Mouse (Mus musculus) midbrain, embryonic 13.5 days (tissue): Measurements from ENCODE around the gene Ecel1. TPM values are rescaled to one million over a fixed set of nuclear protein-coding genes. Genes with fewer than 3 reads are reported as not detected.

Experiments
- ATAC-seq: fragments of 200-750 bp; cut with Nextera tagmentation; 2 replicates; pipeline ENCODE4 v1.8.0; 2017; ENCODE audit warnings: mild to moderate bottlenecking, moderate TSS enrichment, moderate library complexity
- H3K27ac ChIP-seq: fragments of 300-500 bp; sonication (generic); 2 replicates; pipeline ENCODE4 v1.5.1; 2015; ENCODE audit warnings: inconsistent platforms, mild to moderate bottlenecking, moderate library complexity
- H3K27me3 ChIP-seq: fragments of 300-500 bp; sonication (generic); 2 replicates; pipeline ENCODE4 v1.6.1; 2015; ENCODE audit warnings: mild to moderate bottlenecking, inconsistent platforms
- H3K36me3 ChIP-seq: fragments of 300-500 bp; sonication (generic); 2 replicates; pipeline ENCODE4 v1.6.1; 2015; ENCODE audit warnings: mild to moderate bottlenecking, inconsistent platforms
- H3K4me1 ChIP-seq: fragments of 300-500 bp; sonication (generic); replicated peaks from 2 replicates; pipeline ENCODE4 v1.6.1; 2015; ENCODE audit warnings: inconsistent platforms
- H3K4me2 ChIP-seq: fragments of 300-500 bp; sonication (generic); replicated peaks from 2 replicates; pipeline ENCODE4 v1.6.1; 2015; ENCODE audit warnings: moderate library complexity, mild to moderate bottlenecking, inconsistent platforms
- H3K4me3 ChIP-seq: fragments of 300-500 bp; sonication (generic); replicated peaks from 2 replicates; pipeline ENCODE4 v1.5.1; 2015; ENCODE audit warnings: mild to moderate bottlenecking, inconsistent platforms
- H3K9ac ChIP-seq: fragments of 300-500 bp; sonication (generic); replicated peaks from 2 replicates; pipeline ENCODE4 v1.6.1; 2015; ENCODE audit warnings: mild to moderate bottlenecking, inconsistent platforms
- H3K9me3 ChIP-seq: fragments of 300-500 bp; sonication (generic); 2 replicates; pipeline ENCODE4 v1.6.1; 2016; ENCODE audit warnings: mild to moderate bottlenecking, inconsistent platforms
- WGBS: fragments of 180-500 bp; shearing (Covaris S2); methylation state at CpG from one replicate; pipeline ENCODE4 v1.1.7; 2015; 5-methylcytosine and 5-hydroxymethylcytosine counted together
- polyA plus RNA-seq: library from polyadenylated mRNA; unstranded; fragments of >200 nt; fragmentation: Nextera tagmentation; extraction: Ambion mirVana; gene quantifications from 2 replicates; pipeline ENCODE4 v1.2.1, GENCODE M21; 2015

The Ecel1 gene
- polyA plus RNA-seq, 1 experiment from 2014 or later: 15.0 TPM

DNA sequence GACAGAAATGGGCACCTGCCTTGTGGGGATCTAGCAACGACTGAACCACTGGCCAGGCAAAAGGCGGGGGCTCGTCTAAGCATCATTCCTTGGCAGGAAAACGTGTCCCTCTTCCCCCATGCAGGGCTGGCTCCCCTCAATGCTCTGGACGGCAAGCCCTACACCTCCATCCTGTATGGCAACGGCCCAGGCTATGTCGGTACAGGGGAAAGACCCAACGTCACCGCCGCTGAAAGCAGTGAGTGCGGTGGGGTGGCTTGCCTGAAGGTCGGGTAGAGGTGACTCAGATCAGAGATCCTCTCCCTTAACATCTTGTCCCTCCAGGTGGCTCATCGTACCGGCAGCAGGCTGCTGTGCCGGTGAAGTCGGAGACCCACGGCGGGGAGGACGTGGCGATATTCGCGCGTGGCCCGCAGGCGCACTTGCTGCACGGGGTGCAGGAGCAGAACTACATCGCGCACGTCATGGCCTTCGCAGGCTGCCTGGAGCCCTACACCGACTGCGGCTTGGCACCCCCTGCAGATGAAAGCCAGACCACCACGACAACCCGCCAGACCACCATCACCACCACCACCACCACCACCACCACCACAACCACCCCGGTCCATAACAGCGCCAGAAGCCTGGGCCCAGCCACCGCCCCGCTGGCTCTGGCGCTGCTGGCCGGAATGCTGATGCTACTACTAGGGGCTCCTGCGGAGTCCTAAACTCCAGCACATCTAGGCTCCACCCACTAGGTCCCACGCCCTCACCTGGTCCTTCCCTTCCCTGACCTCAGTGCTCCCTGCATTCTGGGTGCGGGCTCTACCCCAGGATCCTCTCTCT lies 28.9 kb downstream of the Ecel1 start:
- Histone ChIP-seq H3K4me2 (peak overlapping the region; percentile 45), H3K27ac (no peak overlapping the region), H3K4me1 (no peaks in the 10 kb centered on the region; the same call in 1 of the 2 replicates), H3K9me3 (no peaks in the 10 kb centered on the region), H3K27me3 (peaks cover 37% of the 10 kb centered on the region), H3K4me3 (peak overlapping the region; percentile 22), H3K36me3 (no peaks in the 10 kb centered on the region), H3K9ac (no peak overlapping the region; the same call in 1 of the 2 replicates)
- WGBS: 8% methylated on average over 43 of the region's 43 CpGs
- ATAC-seq: peak; percentile 56

- WGBS: 78% methylated on average over 6 of the region's 6 CpGs
- Histone ChIP-seq H3K4me3 (no peak within 1 kb of the TSS), H3K36me3 (no peaks in the 10 kb centered on the region), H3K9ac (no peak within 1 kb of the TSS), H3K27ac (no peak within 1 kb of the TSS), H3K9me3 (no peaks in the 10 kb centered on the region), H3K4me1 (no peaks in the 10 kb centered on the region; the same call in 1 of the 2 replicates), H3K27me3 (peaks cover 41% of the 10 kb centered on the region), H3K4me2 (no peak within 1 kb of the TSS)
- no peak for ATAC-seq
These were observed 31.6 kb downstream of the Ecel1 start, which contains the start of gene Akp3 for GRCm38 (mm10) chr1:87124673-87125072. Gene Akp3, plus strand, starts transcription at chr1:87124973.

DNA sequence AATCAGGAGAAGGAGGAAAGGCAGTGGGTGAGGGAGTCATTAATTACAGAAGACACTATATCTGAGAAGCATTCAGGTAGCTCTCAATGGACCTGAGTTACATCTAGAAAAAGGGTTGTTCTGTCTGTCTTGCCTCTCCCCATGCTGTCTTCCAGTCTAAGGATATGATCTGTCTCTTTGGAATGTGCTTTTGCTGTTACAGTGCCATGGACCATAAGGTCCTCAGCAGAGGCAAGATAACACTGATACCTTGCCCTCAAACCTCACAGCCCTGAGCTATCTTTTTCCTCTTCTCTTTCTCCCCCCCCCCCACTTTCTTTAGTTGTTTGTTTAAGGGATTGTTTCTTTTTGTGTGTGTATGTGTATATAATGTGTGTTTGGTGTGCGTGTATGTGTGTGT lies 41.5 kb downstream of the Ecel1 start:
- no peak for ATAC-seq
- no peak overlapping the region for H3K4me3 ChIP-seq
- no peak overlapping the region for H3K27ac ChIP-seq
- H3K4me1 ChIP-seq: no peaks in the 10 kb centered on the region
- H3K36me3 ChIP-seq: no peaks in the 10 kb centered on the region
- H3K9ac ChIP-seq: no peak overlapping the region
- 79% methylated on average over 1 of the region's 1 CpGs for WGBS
- no peak overlapping the region for H3K4me2 ChIP-seq
- H3K27me3 ChIP-seq: no peaks in the 10 kb centered on the region
- H3K9me3 ChIP-seq: no peaks in the 10 kb centered on the region

DNA sequence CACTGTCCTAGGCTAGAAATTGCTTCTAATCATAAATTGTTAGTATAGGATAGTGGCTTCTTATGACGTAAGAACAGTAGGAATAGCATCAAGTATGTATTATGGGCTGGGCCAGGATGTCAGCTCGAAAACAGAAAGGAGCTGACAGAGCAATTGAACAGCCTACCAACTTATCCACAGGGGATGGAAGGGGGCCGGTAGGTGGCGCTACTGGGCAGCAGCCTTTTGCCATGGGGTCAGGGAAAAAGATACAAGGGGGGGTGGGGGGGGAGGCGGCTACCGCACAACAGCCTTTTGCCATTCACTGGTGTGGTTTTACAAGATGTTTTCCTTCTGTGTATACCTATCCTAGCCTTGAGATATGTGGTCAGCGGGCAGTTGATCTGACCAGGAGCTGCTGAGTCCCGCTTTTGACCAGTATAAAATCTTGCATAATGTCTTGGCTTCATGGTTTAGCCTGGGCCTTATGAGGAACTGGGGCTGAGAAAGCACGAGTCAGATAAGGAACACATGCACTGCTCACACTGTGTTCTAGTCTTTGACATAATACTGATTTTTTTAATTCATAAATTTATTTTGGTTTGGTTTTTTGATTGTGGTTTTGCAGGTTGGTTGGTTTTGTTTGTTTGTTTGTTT lies 44.5 kb downstream of the Ecel1 start:
- 40% methylated on average over 9 of the region's 9 CpGs for WGBS
- Histone ChIP-seq H3K9ac (no peak overlapping the region), H3K27me3 (no peaks in the 10 kb centered on the region), H3K9me3 (no peaks in the 10 kb centered on the region), H3K4me3 (no peak overlapping the region), H3K4me2 (no peak overlapping the region), H3K36me3 (no peaks in the 10 kb centered on the region), H3K27ac (no peak overlapping the region), H3K4me1 (no peaks in the 10 kb centered on the region)
- no peak for ATAC-seq

DNA sequence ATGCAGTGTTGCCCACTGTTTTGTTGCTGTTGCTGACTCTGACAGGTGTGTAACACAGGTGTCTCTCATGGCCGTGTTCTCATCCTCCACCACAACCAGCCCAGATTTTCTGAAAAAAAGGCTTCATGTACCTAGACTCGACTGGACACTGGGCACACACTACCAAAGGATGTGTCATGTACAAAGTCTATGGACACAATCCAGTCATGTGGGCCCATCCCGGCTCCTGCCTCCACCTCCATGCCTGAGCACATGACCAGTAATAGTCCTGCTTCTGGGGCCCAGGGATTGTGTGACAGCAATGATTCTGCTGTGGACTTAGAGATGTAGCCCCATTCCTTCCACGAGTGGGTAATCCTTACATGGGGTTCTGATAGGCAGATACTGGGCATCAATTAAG lies 47.8 kb downstream of the Ecel1 start:
- Histone ChIP-seq H3K4me2 (no peak overlapping the region), H3K27me3 (no peaks in the 10 kb centered on the region), H3K27ac (no peak overlapping the region), H3K36me3 (no peaks in the 10 kb centered on the region), H3K9me3 (no peaks in the 10 kb centered on the region), H3K4me3 (no peak overlapping the region), H3K9ac (no peak overlapping the region), H3K4me1 (no peaks in the 10 kb centered on the region)
- no peak for ATAC-seq
- 89% methylated on average over 4 of the region's 4 CpGs for WGBS

DNA sequence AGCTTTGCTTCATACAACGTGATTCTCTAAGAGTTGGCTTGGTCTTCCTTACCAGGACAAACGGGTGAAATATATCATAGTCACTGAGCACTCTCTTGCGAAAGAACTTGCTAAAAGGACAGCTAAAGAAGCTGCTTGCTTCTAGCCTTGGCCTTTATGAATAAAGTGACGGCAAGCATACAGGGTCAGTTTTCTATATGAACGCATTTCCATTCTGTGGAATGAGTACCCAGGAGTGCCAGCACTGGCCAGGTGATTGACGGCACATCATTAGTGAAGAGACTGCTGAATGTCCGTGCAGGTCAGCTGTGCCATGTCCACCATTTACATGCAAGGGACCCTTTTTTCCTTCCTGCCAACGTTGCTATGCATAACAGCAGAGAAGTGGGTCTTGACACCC lies 49.8 kb downstream of the Ecel1 start:
- ATAC-seq: no peak
- Histone ChIP-seq H3K9ac (no peak overlapping the region), H3K27ac (no peak overlapping the region), H3K4me3 (no peak overlapping the region), H3K4me2 (no peak overlapping the region), H3K9me3 (no peaks in the 10 kb centered on the region), H3K36me3 (no peaks in the 10 kb centered on the region), H3K27me3 (no peaks in the 10 kb centered on the region), H3K4me1 (no peaks in the 10 kb centered on the region)
- WGBS: 80% methylated on average over 8 of the region's 8 CpGs

GRCm38 (mm10) chr1:87103936-87104335 lies 52.4 kb downstream of the Ecel1 start:
- H3K27ac ChIP-seq: no peak overlapping the region
- ATAC-seq: no peak
- WGBS: 83% methylated on average over 1 of the region's 1 CpGs

DNA sequence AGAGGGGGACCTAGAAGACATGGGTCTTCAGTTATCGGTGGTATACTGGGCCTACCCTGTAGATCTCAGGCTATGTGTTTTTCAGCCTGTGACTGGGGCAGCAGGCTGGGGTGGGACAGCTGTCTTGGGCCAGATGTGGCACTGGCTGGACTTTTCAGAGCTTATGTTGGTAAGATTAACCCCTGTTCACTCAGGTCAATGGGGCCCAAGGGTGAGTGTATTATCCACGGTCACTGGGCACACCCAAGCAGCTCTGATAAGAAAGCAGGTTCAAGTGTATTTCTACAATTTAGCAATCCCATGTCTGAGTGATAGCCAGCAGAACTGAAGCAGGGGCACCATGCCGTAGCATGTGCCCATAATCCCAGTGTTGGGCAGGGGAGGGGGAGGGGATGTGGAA lies 54.2 kb downstream of the Ecel1 start:
- H3K9me3 ChIP-seq: no peaks in the 10 kb centered on the region
- H3K27ac ChIP-seq: no peak overlapping the region
- no peak for ATAC-seq
- H3K9ac ChIP-seq: no peak overlapping the region
- H3K4me1 ChIP-seq: peaks cover 6% of the 10 kb centered on the region
- H3K4me2 ChIP-seq: no peak overlapping the region
- no peak overlapping the region for H3K4me3 ChIP-seq
- no peaks in the 10 kb centered on the region for H3K36me3 ChIP-seq
- 76% methylated on average over 3 of the region's 3 CpGs for WGBS
- peaks cover 4% of the 10 kb centered on the region; the same call in 1 of the 2 replicates for H3K27me3 ChIP-seq

More at GRCm38 (mm10) chr1:87103936-87104335, 52.4 kb downstream of the Ecel1 start:
- Histone ChIP-seq H3K27me3 (peaks cover 4% of the 10 kb centered on the region; the same call in 1 of the 2 replicates), H3K36me3 (no peaks in the 10 kb centered on the region), H3K9ac (no peak overlapping the region), H3K4me2 (no peak overlapping the region), H3K9me3 (no peaks in the 10 kb centered on the region), H3K4me3 (no peak overlapping the region), H3K4me1 (peaks cover under 1% of the 10 kb centered on the region; the same call in 1 of the 2 replicates)

DNA sequence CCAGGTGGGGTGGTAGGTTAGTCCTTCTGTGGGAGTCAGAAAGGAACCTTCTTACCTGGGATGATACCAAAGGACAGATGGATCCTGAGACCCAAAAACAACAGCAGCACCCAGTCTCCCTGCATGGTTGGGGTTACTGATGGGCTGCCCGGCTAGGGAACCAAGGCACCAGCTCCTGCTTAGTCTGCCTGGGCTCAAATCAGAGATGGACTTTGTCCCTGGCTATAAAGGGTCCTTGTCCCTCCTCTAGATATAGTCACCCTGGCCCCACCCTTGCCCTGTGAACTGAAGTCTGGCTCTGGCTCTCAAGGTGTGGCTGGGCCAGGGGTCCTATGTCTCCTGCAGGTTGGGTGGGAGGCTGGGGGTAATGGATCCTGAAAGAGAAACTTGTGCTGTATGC lies 54.9 kb downstream of the Ecel1 start, which contains the start of gene Alpi:
Gene Alpi, minus strand, starts transcription at position 196 of the 400 bp plus-strand sequence.
- no peak within 1 kb of the TSS for H3K9ac ChIP-seq
- no peak for ATAC-seq

DNA sequence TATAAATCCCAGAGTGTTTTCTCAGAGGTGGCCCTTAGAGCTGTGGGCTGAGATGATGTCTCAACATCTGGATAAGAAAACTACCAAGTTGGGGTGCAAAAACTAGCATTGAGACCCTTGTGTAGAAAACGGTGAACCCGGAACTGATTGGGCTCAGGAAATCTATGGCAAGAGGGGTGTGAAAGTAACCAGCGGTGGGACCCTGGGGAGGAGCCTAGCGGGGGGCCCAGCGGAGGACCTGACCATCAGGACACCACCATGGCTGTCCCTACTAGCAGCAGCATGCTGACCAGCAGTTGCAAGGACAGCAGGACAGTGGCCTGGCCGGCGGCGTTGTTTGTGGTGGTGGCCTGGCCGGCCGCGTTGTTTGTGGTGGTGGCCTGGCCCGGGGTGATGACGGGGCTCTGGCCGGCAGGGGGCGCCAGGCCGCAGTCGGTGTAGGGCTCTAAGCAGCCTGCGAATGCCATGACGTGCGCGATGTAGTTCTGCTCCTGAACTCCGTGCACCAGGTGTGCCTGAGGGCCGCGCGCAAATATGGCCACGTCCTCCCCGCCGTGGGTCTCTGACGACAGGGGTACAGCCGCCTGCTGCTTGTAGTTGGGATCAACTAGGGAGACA lies 57.9 kb downstream of the Ecel1 start:
- H3K27ac ChIP-seq: no peak overlapping the region
- H3K4me1 ChIP-seq: peaks cover 6% of the 10 kb centered on the region
- whole genome bisulfite sequencing: 16% methylated on average over 30 of the region's 30 CpGs
- ATAC-seq: peak; percentile 87
- no peak overlapping the region for H3K4me3 ChIP-seq
- H3K9ac ChIP-seq: no peak overlapping the region
- H3K36me3 ChIP-seq: no peaks in the 10 kb centered on the region
- H3K27me3 ChIP-seq: peaks cover 4% of the 10 kb centered on the region; the same call in 1 of the 2 replicates
- H3K4me2 ChIP-seq: peak overlapping the region; percentile 40
- no peaks in the 10 kb centered on the region for H3K9me3 ChIP-seq

More for the DNA sequence above, 54.9 kb downstream of the Ecel1 start, which contains the start of gene Alpi:
- no peaks in the 10 kb centered on the region for H3K9me3 ChIP-seq
- no peaks in the 10 kb centered on the region for H3K36me3 ChIP-seq
- 95% methylated on average over 1 of the region's 1 CpGs for WGBS
- H3K4me3 ChIP-seq: no peak within 1 kb of the TSS
- no peak within 1 kb of the TSS for H3K4me2 ChIP-seq
- peaks cover 4% of the 10 kb centered on the region; the same call in 1 of the 2 replicates for H3K27me3 ChIP-seq
- H3K4me1 ChIP-seq: peaks cover 6% of the 10 kb centered on the region
- no peak within 1 kb of the TSS for H3K27ac ChIP-seq
